Mouse (Mus musculus) E14TG2a.4 (cell line): Measurements from ENCODE around the gene Pitx3.

Experiments
- CTCF ChIP-seq: conservative IDR thresholded peaks from 2 replicates; pipeline ENCODE4 v1.5.1; 2014; ENCODE audit warnings: low read length
- NANOG ChIP-seq: IDR thresholded peaks from 2 replicates; pipeline ENCODE4 v1.6.1; 2014; ENCODE audit warnings: borderline replicate concordance, low read length, mixed read lengths

- TF ChIP-seq CTCF (peak; percentile 68), NANOG (no peak)
Measured at GRCm38 (mm10) chr19:46135297-46135696, 12.8 kb downstream of the Pitx3 start.
